Mouse (Mus musculus): Measurements from ENCODE around the gene Eomes.

The Eomes gene

GRCm38 (mm10) chr9:118520858-118521257 lies 42.8 kb downstream of the Eomes start:
- DNase-seq = no peak

GRCm38 (mm10) chr9:118521659-118522058 lies 43.6 kb downstream of the Eomes start:
- no peak for DNase-seq

- no peak for DNase-seq
Observed at GRCm38 (mm10) chr9:118523738-118524137, 45.7 kb downstream of the Eomes start.

- DNase-seq = no peak
Observed at GRCm38 (mm10) chr9:118527056-118527455, 49.0 kb downstream of the Eomes start.

GRCm38 (mm10) chr9:118529783-118530182 lies 51.8 kb downstream of the Eomes start:
- no peak for DNase-seq

GRCm38 (mm10) chr9:118530679-118531078 lies 52.7 kb downstream of the Eomes start:
- no peak for DNase-seq

GRCm38 (mm10) chr9:118532516-118533205 lies 54.6 kb downstream of the Eomes start:
- DNase-seq = no peak

Measured in right cerebral cortex, postnatal 4 days (tissue).